Mouse (Mus musculus) c-Kit-positive CD71-positive TER-119-negative erythroid progenitor cells, embryonic 14.5 days (primary cell): ENCODE measurements around the gene Nr3c2.

ENCODE experiments used
- DNase-seq: peaks from one replicate; pipeline ENCODE4 v3.0.0-alpha.2; 2013; ENCODE audit warnings: low read depth

The Nr3c2 gene

DNA sequence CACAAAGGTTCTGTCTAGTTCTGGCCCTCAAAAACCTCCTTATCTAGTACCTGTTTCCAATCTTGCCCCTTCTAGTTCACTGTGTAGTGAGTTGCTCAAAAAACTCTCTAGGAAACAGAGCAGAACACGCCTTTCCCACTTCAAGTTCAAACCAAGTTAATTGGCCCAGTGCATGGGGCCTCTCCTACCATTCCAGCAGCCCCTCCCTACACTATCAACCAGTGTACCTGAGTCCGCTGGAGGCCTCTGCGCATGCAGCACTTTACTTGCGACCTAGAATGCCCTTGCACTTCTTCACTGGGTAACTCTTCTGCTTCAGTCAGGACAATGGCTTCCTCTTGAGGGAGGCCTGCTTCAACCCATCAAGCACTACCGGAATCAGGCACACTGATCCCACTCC, 351.9 kb downstream of the Nr3c2 start:
- no peak for DNase-seq

DNA sequence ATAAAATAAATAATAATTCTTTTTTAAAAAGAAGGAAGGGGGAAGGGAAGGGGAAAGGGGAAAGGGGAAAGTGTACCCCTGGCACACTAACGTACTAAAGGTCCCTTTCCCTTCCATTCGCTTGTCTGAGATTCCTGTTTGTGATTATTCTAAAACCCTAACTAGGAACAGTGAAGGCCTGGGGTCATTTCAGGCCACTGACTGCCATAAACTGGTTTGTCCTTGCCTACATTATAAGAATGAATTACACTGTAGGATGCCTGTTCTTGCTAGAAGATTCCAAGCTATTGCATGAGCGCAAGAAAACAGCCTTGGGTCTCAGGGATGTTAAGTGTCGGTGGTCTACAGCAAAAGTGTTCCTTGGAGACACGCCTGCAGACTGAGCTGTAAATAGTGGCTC, 355.2 kb downstream of the Nr3c2 start:
- no peak for DNase-seq

DNA sequence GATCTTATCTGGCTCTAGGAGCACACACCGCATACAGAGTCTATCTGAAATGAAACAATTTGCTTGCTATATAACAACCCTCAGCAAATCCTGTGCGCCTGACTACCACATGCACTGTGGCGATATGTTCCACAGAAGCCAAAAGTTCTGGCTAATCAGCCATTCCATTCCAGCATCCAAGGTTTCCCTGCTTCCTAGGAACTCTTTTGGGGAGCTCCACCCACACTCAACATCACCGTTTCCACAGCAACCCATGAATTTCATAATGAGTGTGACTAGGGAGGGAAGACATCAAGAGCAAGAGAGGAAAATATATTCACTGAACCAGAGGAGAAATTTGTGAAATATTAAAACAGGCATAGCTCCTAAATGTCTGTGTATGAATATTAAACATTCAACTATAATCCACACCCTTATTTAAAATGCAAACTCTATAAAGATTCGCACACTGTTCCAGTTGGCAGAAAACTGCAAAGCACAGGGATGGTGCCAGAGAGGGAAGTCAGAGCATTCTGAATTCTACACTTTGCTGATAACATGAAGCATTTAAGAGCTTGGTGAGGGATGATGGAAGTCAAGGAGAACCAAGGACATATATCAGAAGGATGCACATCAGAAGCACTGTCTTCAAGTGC, 357.3 kb downstream of the Nr3c2 start:
- no peak for DNase-seq

DNA sequence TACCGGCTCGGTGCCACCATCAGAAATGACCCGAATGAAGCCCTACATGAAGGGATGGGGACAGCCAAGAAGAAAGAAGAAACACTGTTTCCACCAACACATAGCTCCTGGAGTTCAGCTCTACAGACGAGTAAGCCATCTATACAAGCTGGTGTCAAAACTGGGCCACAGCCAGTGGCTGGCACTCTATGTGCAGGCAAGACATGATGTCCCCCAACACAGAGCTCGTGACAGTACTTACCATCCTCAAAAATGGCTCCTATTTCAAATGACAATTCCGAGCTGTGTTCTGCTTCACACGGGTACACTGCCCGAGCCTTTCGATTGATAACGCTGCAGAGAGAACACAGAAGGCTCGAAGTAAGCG, 357.8 kb downstream of the Nr3c2 start:
- DNase-seq: no peak

DNA sequence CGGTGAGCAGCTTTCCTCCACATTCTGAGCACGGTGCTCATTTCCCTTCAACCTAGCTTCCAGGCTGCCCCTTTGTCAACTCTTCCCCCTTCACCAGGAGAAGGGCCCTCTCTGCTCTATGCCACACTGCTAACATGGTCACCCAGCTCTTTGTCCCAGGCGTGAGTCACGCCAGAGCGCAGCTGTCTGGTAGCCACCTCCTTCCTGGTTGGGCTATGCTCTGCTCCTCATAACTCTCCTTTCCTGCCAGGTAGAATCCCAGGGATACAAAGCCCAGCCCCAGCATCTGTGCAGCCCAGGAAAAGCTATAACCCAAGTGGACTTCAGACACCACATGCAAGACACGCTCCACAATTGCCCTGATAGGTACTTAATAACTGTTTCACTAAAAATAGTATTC, 362.0 kb downstream of the Nr3c2 start:
- no peak for DNase-seq

DNA sequence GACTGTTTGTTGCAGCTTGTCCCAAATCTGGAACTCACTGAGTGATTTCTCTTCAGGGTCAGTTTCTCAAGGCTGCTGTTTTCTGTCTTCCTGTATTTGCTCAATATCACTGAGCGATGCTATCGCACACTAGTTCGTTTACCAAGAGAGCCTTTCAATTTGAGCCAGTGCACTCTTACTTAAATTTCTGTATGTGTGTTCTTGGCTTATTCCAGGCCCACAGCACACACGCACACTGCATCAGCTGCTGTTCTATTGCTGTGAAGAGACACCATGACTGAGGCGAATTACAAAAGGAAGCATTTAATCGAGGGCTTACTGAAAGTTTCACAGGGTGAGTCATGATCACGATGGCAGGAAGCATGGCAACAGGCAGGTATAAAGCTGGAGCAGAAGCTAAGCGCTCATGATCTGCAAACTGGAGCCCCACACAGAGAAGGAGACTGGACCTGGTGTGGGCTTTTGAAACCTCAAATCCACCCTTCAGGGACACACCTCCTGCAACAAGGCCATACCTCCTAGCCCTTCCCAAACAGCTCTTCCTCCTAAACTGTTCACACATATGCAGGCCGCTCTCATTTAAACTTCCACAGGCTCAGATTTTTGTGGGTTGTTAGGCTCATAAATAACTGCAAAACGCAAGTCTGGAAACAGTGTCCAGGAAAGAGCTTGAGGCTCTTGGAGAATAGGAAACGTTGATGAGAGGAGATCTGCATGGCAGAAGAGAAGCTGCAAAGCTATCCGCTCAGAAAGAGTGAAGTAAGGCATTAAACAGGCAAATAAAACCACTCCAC, 363.2 kb downstream of the Nr3c2 start:
- no peak for DNase-seq

DNA sequence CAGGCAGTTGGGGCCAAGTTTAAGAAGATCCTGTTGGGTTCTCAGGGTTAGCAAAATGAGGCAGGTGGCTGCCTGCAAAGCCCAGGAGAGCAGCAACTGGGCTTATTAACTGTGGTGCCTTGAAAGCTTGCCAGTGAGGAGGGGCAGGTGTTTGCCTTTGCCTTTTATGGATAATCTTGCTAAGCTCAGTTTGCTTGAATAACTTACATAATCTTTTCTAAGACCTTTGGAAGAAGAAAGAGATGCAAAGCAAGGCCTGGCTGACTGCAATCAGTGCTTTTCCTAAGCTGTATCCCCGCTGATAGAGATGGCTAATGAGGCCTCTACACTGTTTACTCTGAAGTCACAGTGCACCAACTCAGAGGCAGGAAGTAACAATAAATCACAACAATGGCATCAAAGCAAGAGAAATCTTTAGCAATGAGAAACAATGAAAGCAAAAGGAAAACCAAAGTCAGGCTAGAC, 368.7 kb downstream of the Nr3c2 start:
- no peak for DNase-seq

DNA sequence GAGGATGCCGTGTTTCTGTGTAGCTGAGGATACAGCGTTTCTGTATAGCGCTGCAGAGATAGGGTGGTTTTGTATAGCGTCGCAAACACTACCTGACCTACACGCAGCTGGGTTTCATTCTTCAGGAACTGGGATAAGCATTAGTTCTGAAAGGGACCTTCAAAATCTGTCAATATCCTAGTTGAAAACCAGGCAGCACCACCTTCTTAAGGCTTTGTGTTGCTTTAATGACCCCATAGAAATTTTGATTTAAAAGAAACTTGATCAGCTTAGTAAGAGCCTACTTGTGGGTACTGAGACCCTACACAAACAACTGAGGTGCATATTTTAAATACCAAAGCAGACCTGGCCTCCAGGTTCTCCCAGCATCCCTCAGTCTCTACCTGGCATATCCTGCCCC, 372.9 kb downstream of the Nr3c2 start:
- DNase-seq: no peak

DNA sequence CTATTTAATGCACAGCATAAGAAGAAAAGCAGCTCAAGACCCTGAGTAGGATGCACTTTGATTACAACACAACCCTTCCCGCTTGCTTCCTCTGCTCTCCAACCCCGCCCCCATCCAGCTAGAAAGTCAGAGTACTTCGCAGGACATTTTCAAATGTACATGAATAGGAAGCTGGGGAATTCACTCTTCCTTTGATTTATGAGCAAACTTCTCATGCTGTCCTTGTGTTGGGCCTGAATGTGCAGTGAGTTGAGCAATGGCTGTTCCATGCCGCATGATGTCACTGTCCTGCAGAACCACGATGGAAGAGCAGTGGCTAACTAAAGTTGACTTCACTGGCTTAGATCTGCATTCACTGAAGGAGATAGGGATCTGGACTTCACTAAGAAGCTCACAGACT, 376.3 kb downstream of the Nr3c2 start:
- DNase-seq: no peak

DNA sequence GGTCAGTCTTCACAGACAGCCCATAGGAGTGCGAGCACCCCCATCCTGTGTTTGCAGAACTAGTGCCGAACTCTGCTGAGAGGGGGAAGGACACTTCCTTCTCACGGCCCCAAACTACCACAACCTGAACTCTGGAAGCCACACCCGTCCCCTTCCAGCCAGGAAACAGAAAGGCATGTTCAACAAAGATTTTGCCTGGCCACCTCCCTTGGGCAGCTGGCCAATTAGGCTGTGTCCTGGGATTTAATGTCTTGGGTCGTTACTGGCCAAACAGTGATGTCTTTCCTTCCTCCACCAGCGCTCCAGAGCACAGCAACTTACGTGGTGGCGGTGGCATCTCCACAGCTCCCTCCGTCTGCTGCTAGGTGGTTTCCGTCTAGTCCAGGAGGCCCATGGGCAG, 377.6 kb downstream of the Nr3c2 start:
- no peak for DNase-seq

DNA sequence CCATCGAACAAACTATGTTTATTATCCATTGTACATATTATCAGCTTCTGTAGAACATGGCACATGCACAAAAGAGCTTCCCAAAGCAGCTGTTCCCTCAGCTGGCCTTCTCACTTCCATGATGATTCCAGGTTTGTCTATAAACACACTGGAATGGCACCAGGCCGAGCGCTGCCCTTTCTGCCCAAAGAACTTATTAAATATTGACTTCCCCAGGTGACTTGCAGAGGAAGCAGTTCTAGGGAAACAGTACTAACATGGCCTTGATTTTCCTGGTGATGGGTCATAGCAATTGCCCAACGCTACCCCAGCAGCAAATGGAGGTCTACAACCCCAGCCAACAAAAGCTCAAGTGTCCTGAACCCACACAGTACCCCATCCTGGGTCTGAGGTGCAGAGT, 379.0 kb downstream of the Nr3c2 start:
- DNase-seq: no peak

DNA sequence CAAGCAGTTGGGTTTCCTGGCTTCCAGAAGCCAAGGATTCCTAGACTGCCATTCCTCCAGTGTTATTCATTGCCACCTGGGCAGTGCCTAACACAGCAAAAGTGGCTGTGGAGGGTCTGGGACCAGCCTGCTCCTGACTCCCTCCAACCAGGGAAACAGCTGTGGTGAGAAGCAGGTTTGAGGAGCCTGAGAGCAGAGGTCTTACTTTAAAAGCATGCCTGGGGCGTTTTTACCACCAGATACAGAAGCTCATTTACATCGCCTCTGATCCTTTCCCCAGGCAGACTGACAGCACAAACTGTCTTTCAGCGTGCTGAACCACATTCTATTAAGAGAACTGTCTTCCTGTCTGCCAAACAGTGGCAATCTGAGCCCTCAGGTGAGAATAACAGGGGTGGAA, 380.7 kb downstream of the Nr3c2 start:
- DNase-seq: no peak

DNA sequence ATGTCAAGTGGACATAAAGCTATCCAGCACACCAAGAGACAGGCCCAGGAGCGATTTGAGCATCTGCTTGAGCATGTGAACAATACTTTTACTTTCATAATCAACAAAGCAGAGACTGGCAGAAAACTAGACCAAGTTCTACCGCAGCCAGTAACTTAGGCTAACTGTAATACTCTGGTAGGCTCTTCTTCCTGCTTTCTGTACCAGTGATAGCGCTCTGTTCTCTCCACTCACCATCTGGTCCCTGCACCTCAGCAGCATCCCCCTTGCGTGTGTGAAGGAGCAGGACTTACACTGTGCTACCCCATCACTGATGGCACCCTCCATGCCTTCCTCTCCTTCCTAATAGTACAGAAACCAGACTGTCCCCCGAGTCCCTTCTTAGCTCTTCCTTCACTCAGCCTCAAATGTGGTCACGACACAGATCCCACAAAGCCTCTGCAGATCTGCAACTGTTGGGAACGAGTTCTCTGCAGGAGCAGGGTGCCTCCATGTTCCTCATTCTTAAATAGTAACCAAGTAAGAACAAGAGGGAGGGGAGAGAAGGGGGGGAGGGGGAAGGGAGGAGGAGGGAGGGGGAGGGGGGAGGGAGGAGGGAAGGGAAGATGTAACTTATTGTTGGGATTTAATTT, 383.5 kb downstream of the Nr3c2 start:
- DNase-seq: no peak

DNA sequence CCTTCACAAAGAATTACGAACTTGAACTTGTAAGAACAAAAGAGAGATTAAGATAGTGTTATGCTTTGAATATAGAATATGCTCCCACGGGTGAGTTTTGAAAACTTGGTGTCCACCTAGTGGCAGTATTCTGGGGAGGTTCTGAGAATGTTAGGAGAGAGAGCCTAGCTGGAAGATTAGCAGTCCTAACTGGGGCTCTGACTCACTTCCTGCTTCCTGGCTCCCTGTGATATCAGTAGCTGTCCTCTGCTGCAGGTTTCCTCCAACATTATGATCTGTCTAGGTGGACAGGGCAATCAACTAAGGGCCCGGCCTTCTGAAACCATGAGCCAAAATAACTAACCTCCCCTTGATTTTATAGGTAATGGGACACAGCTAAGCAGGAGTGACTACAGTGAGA, 385.2 kb downstream of the Nr3c2 start:
- no peak for DNase-seq

DNA sequence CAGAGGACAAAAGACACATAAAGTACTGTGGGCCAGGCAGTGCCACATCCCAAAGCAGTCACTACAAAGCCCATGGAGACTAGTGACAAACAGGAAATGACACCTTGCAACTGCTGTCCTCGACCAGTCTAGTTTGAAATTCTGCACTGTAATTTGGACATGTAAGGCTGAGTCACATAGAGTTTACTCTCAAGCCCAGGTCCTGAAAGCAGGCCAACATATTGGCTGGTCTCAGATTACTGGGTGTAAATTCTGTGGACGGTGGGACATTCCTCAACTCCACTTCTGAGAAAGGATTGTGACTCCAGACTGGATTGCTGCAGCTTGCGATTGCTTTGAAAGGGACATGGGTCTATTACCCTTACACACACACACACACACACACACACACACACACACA, 388.8 kb downstream of the Nr3c2 start:
- DNase-seq: no peak

DNA sequence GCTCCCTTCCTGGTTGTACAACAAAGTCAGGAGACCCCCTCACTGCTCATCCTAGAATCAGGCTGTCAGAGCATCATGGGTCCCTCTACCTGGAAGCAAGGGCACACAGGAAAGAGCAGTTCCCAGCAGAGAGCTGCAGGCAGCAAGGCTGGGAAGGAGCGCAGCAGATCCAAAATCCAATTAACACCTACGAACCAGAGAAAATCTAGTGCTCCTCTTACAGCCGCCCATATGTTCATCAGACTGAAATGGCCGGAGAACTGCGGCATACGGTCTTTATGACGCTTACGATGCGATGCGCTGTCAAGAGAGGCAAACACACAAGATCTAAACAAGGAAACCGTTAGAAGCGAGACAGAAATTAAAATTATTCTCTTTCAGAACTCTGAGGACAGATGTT, 389.2 kb downstream of the Nr3c2 start:
- DNase-seq: no peak

DNA sequence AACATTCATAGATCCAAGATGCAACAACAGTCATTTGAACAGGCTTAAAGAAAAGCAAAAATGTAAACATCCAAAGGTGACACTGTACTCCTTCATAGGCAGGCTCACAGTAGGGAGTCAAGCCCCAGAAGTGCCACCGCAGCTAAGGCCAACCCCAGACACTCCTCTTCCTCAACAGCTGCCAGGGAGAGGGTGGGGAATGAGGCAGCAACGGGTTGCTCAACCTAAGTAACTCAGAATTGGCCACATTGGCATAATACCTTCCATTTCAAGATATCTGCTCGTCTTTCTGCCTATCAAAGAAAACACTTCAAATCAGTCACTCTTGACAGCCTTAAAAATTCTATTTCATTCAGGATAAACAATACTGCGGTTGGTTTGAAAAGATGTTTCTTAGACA, 392.9 kb downstream of the Nr3c2 start:
- DNase-seq: no peak

DNA sequence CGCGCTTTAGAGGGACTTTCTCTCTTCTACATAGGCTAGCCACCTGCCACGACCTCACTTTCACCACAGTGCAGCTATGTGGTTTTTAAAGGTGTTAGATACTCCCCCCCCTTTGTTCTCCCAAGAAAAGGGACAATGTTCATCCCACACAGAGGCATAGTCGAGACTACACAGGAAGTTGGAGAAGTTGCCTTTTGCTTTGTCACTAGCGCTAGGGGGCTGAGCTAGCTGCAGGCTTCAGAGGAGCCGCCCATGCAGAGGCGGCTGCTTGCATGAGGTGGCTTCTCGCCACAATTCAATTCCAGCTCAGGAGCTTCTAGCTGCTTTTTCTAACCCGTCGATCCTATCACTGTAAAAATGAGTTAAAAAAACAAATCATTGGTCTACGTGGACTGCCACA, 393.4 kb downstream of the Nr3c2 start:
- DNase-seq: no peak

DNA sequence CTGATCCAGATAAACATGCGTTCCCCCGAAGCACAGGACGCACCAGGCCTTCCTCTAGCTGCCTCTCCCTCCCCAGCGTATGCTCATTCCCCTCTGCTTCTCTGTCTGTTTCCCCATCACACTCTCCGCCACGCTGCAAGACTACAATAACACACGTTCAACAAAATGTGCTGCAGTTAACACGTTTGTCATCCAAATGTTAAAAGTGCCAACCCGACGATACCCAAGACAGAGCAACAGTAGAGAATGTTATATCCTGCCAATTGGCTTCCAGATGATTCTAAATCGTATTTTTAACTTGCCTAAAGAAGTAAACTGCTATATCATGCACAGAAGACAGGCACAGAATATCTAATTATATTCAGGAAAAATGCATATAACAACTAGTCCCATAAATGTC, 395.4 kb downstream of the Nr3c2 start:
- no peak for DNase-seq
